Mouse (Mus musculus) heart, postnatal 0 days (tissue): ENCODE measurements around the gene Abr.

ENCODE experiments used
- CTCF ChIP-seq: IDR thresholded peaks from 2 replicates; pipeline ENCODE4 v1.5.1; 2016; ENCODE audit warnings: antibody characterized with exemption, control low read depth, low read depth
- EP300 ChIP-seq: IDR thresholded peaks from 2 replicates; pipeline ENCODE4 v1.6.1; 2016; ENCODE audit warnings: antibody characterized with exemption, low read depth

- TF ChIP-seq CTCF (no peak), EP300 (no peak)
Observed at GRCm38 (mm10) chr11:76630487-76630886, 8.4 kb upstream of the Abr start.
